15 mouse cellular contexts compared by ENCODE assay signal in genomic region chr19:15829158-15829557, GRCm38 (mm10).
DNase-seq lines count a peak whose midpoint lies in the region; ATAC-seq lines count a peak whose summit lies in the region.
"Had no signal": no experiment of that assay in that cellular context is flagged by ENCODE, and none has a peak within 500 bp of the region (broad histone marks: within the 10 kb centered on the region; RNA-seq: fewer than 3 reads in every experiment).

No protein-coding gene starts in this region.

- no peak overlapping the region for H3K9ac ChIP-seq in heart, embryonic 16.5 days (ENCODE audit: low read length)
- H3K9ac ChIP-seq in stomach, embryonic 16.5 days (ENCODE audit: low read length): no peak overlapping the region
- H3K9ac ChIP-seq: embryonic facial prominence, embryonic 13.5 days; forebrain, embryonic 15.5 days; heart, embryonic 15.5 days had no signal

- H3K4me3 ChIP-seq in heart, embryonic 16.5 days (ENCODE audit: low read length): no peak overlapping the region
- H3K4me3 ChIP-seq in stomach, embryonic 16.5 days (replicated peaks; ENCODE audit: low read length): no peak overlapping the region
- H3K4me3 ChIP-seq: embryonic facial prominence, embryonic 13.5 days; forebrain, embryonic 15.5 days; heart, embryonic 15.5 days had no signal

- H3K9me3 ChIP-seq in heart, embryonic 16.5 days (replicated peaks; ENCODE audit: control insufficient read depth, low read length): no peaks in the 10 kb centered on the region
- no peaks in the 10 kb centered on the region for H3K9me3 ChIP-seq in stomach, embryonic 16.5 days (replicated peaks; ENCODE audit: control insufficient read depth, low read length)
- H3K9me3 ChIP-seq: embryonic facial prominence, embryonic 13.5 days; forebrain, embryonic 15.5 days; heart, embryonic 15.5 days had no signal

- H3K27me3 ChIP-seq in heart, embryonic 16.5 days (ENCODE audit: control insufficient read depth, insufficient read depth, low read length): no peaks in the 10 kb centered on the region
- no peaks in the 10 kb centered on the region for H3K27me3 ChIP-seq in stomach, embryonic 16.5 days (ENCODE audit: control insufficient read depth, insufficient read depth, low read length)
- H3K27me3 ChIP-seq: embryonic facial prominence, embryonic 13.5 days; heart, embryonic 15.5 days had no signal

- H3K36me3 ChIP-seq in heart, embryonic 16.5 days (ENCODE audit: control insufficient read depth, insufficient read depth): no peaks in the 10 kb centered on the region
- H3K36me3 ChIP-seq in stomach, embryonic 16.5 days (ENCODE audit: control insufficient read depth, insufficient read depth, low read length): no peaks in the 10 kb centered on the region
- H3K36me3 ChIP-seq: embryonic facial prominence, embryonic 13.5 days; forebrain, embryonic 15.5 days; heart, embryonic 15.5 days had no signal

- ATAC-seq in heart, embryonic 16.5 days (replicated peaks; ENCODE audit: extremely low read depth, insufficient read depth, low FRiP score): 0 out of 2 replicates have a peak, but pooled peaks have one; percentile 19
- peak; percentile 40; the same call in 1 of the 2 replicates for ATAC-seq in stomach, embryonic 16.5 days (ENCODE audit: insufficient read depth, low FRiP score)
- ATAC-seq: activated CD4-positive, CD25-positive, alpha-beta regulatory T cell, adult 4 months; forebrain, embryonic 15.5 days had no signal

- no peak overlapping the region for H3K4me2 ChIP-seq in heart, embryonic 16.5 days (ENCODE audit: low read depth, low read length)
- H3K4me2 ChIP-seq in stomach, embryonic 16.5 days (ENCODE audit: low read depth, low read length): no peak overlapping the region
- H3K4me2 ChIP-seq: embryonic facial prominence, embryonic 13.5 days; forebrain, embryonic 15.5 days; heart, embryonic 15.5 days had no signal

- WGBS in heart, embryonic 16.5 days: 58% methylated on average over 5 of the region's 5 CpGs
- WGBS in stomach, embryonic 16.5 days: 38% methylated on average over 5 of the region's 5 CpGs

- H3K4me1 ChIP-seq in heart, embryonic 16.5 days (ENCODE audit: control insufficient read depth, insufficient read depth, low read length): no peaks in the 10 kb centered on the region
- peaks cover 6% of the 10 kb centered on the region; the same call in 1 of the 2 replicates for H3K4me1 ChIP-seq in stomach, embryonic 16.5 days (ENCODE audit: control insufficient read depth, insufficient read depth, low read length)
- H3K4me1 ChIP-seq: embryonic facial prominence, embryonic 13.5 days; forebrain, embryonic 15.5 days; heart, embryonic 15.5 days had no signal

- H3K27ac ChIP-seq in heart, embryonic 16.5 days (ENCODE audit: low read length): no peak overlapping the region
- no peak overlapping the region for H3K27ac ChIP-seq in stomach, embryonic 16.5 days (ENCODE audit: low read length)
- H3K27ac ChIP-seq: embryonic facial prominence, embryonic 13.5 days; forebrain, embryonic 15.5 days; heart, embryonic 15.5 days had no signal

- no peak for DNase-seq in heart, postnatal 25 days (ENCODE audit: low spot score)
- DNase-seq in spleen, adult 18-20 months: peak; percentile 30 to 50
- no peak for DNase-seq in spleen, postnatal 4 days (ENCODE audit: low spot score in 2 of 2)
- DNase-seq in lung, postnatal 14 days: peak; percentile 55
- no peak for DNase-seq in urinary bladder, postnatal 25 days (ENCODE audit: low spot score)
- DNase-seq in layer of hippocampus, adult 9-10 months (ENCODE audit: low spot score): no peak
- DNase-seq: cerebellum, postnatal 14 days; gastrocnemius, postnatal 25 days; right cerebral cortex, adult 18-20 months had no signal

- intact Hi-C loops in heart, postnatal 25 days (cut with DNase I): no loop called here

Comparison
In these comparisons a context has a peak if more than half of its experiments do, and no peak if none do; other contexts are left out.
1. DNase-seq: peak in spleen, adult 18-20 months (2 of 2) and lung, postnatal 14 days (single experiment); none in heart, postnatal 25 days (single experiment), spleen, postnatal 4 days (0 of 2), urinary bladder, postnatal 25 days (single experiment) and layer of hippocampus, adult 9-10 months (single experiment).